Mouse (Mus musculus) yolk sac, embryonic 10.5 days (tissue): Measurements from ENCODE around the gene Kcnn3.

Experiments
- DNase-seq: peaks from one replicate; pipeline ENCODE4 v3.0.0-alpha.2; 2017; ENCODE audit warnings: low spot score

The Kcnn3 gene

GRCm38 (mm10) chr3:89520618-89521502, 896 bp downstream of the Kcnn3 start:
- DNase-seq = no peak

DNA sequence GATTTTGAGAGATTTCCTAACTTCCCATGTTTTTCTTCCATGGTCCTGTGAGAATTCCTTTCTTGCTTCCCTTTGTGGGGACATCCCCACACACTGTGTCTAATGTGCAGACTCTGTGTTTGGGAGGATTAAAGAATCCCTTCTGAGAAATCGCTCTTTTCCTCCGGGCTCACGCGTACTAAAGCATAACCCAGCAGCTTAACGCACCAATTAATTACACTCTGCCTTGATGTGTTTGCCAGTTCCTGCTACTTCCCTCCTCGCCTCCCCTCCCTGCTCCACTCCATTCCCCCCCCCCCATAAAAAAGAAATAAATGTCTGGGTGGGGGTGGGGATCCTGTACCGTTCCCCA, 1.5 kb downstream of the Kcnn3 start:
- no peak for DNase-seq

DNA sequence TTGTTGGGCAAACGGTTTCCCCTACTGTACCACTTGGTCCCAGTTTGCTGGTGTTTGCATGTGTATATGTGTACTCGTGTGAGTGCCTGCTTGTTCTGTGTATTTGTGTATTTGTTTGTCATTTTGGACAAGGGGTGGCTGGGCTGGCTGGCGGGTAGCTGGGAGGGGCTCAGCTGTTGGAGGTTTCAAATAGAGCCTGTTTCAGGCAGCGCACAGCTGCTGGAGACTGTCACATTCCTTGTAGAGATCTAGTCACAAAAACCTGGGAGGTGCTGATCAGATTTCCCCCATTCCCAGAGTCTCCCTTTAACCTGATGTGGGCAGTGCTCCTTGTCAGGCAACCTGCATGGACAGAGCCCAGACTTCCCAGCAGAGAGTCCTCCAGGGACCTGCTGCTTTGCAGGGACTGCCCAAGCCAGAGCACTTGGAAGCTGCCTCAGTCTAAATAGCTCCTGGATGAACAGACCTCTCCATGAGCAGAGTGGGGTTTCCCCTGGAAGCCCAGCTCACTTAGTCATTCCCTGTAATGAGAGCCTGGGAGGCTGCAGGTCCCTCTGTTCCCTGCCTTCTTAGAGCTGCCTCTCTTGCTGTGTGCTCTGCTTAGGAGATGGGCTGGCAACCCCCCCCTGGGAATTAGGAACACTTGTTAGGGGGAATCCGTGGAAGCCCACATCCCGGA, 2.6 kb downstream of the Kcnn3 start:
- no peak for DNase-seq

GRCm38 (mm10) chr3:89526298-89527090, 6.5 kb downstream of the Kcnn3 start:
- DNase-seq = peak; percentile 84

DNA sequence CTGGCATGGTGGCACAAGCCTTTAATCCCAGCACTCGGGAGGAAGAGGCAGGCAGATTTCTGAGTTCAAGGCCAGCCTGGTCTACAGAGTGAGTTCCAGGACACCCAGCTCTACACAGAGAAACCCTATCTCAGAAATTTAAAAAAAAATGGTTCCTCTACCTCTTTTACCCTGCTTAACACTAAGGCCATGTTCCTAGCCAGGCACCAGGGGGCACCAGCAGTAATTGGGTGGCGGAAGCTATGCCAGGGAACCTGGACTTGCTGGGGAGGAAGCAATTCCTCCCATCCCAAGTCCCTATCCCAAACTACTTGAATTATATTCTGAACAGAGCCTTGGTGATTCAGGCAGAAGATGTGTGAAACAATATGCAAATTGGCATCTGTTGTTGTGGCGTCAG, 9.8 kb downstream of the Kcnn3 start:
- DNase-seq = no peak

GRCm38 (mm10) chr3:89534566-89535097, 14.7 kb downstream of the Kcnn3 start:
- DNase-seq = no peak

DNA sequence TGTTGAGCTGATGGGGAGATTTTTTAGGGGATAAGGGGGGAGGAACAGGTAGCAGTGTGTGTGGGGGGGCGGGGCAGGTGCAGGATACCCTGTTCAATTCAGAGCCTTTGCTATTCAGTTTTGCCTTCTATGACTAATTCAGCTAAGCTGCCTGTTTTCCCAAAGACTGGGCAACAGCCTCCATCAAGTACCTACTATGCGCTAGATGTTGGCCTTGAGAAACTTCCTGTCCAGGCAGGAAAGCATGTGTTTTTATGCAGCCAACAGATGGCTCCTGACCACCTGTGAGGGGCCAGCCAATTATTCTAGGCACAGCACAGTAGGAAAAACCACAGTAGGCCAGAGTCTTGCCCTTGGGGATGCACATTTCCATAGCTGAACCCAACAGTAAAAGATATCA, 15.2 kb downstream of the Kcnn3 start:
- no peak for DNase-seq

- no peak for DNase-seq
Observed at GRCm38 (mm10) chr3:89539036-89539739, 19.2 kb downstream of the Kcnn3 start.

DNA sequence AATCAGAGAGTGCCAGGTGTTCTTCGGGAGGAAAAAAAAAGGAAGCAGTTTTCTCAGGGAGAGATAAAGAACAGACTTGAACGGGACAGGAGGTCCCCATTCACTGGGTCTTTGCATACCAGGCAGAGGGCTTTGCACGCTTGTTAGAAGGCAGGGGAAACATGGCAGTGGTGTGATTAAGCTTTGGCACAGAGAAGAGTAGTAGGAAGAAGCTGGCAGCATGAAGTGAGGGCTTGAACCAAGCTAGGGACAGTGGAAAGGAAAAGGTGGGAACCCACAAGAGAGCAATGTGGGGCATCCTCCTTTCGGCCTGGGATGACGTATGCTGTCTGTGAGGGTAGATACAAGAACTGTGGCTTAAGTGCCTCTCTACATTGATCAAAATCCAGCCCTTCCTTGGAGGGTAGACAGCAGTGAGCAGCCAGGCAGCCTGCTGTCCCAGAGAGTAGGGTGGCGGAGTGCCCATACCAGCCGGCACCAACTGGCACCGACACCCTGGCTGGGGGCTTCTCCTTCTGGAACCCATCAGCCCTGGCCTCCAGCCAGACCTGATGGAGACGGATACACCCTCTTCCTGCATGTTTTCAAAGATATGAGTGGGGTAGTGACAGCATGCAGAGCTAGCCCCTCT, 19.9 kb downstream of the Kcnn3 start:
- no peak for DNase-seq

- no peak for DNase-seq
Observed at GRCm38 (mm10) chr3:89540371-89540743, 20.4 kb downstream of the Kcnn3 start.

DNA sequence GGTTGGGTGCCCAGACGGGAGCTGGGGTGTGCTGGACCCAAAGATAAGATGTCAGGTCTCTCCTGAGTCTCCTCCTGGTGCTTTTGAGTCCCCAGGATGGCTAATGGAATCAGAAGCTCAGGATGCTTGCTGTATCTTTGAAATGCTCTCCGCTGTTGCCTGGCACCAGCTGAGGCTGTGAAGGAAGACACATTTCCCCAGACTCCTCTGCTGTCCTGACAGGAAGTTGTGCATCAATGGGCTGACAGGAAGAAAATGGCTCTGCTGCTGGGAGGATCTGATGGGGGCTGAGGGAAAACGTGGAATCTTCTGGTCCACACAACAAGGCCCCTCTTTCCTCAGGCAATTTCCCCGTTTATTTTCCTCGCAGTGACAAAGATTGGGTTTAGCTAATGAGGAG, 27.0 kb downstream of the Kcnn3 start:
- peak; percentile 13 for DNase-seq

DNA sequence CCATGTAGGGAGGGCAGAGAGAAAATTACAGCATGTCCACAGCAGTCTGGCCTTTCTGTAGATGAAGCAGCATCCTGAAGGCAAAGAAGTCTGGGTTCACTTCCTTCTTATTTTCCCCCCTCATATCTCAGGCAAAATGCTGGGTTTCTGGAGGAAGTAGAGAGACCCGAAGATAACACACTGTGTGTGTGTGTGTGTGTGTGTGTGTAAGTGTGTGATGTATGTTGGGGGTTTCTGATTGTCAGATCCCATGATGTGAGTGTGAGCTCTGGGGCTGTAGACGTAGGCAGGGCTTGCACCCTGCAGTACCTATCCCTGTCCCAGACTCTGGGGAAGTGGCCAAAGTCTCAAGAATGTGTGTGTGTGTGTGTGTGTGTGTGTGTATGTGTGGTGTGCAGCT, 28.8 kb downstream of the Kcnn3 start:
- no peak for DNase-seq

DNA sequence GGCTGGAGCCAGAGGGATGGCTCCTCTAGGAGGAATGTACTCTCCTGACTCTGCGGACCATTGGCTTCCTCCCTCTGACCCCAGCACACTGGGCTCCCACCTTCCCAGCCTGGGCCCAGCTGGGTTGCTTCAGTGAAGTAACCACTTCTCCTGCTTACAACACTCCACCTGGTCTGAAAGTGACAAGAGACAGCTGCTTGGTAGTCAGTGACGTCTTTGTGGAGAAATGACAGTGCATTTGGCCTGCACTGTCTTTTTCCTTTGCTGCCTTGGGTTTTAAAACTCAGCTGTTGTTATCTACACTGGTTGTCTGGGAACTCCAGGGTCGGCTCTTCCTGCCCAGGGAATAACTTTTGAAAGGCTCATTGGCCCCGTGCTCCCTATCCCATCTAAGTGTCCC, 29.5 kb downstream of the Kcnn3 start:
- DNase-seq = no peak

DNA sequence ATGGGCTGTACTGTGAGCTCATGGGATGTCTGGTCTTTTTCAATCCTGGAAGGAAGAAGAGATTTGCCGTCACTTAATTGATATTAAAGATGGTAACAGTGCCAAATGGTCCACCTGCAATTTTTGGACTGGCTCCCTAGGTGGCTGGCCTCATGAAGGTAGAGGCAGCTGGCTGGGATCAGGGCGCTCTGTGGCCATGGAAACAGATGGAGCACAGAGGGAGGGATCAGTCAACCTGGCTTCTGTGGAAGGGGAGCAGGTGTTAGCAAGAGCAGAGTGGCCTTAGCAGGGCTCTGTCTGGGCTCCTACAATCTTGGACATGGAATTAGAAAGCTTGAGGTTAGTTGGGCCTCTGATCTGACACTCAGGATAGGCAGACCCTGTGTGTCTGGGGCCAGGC, 31.9 kb downstream of the Kcnn3 start:
- no peak for DNase-seq

DNA sequence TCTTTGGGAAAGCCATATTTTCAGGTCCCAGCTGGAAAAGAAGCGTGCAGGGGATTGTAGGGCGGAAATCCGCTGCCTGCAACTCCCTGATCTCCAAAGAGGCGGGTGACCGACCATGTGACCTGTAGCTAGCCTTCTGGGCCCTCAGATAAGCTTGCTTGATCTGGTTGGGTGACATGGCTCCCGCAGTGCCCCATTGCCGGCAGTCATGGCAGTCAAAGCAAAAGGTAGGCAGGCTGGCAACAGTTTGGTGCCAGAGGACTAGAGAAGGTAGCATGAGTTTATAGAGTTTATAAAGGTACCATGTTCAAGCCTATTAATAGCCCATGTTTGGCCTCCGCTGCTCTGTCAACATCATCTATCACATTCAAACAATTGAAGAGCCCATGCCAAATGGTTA, 33.5 kb downstream of the Kcnn3 start:
- DNase-seq = no peak

DNA sequence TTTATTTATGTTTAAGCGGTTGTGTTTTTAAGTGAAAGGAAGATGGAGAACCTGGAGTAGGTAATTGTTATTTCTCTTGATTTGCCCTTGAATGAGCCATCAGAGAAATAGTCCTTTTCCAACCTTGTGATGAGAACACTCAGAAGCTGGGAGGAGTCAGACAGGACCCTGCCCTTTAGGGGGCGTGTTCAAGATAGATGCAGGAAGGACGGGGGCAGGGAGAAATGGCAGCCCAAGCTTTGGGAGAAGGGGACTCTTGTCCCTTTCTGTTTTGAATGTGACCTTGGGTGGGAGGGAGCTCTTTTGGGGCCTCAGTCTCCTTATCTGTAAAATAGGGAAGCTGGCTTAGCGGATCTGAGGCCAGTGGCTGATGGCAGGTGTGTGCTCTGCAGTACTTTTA, 34.0 kb downstream of the Kcnn3 start:
- DNase-seq = no peak

DNA sequence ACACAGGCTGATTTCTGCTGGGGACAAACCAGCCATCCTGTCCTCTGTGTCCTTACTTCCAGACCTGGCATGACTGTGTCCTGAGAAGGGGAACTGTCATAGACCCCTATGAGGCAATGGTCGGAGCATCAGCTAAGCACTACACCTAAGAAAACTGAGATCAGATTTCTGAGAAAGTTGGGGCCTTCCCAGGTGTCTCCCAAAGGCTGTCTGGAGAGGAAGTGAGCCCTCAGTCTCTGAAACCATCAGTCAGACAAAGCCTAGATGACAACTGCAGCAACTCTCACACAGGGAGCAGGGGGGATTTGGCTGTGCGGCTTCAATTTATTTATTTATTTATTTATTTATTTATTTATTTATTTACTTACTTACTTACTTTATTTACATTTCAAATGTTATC, 34.6 kb downstream of the Kcnn3 start:
- DNase-seq = no peak

GRCm38 (mm10) chr3:89557811-89558210, 37.8 kb downstream of the Kcnn3 start:
- DNase-seq = no peak

GRCm38 (mm10) chr3:89558972-89559910, 39.3 kb downstream of the Kcnn3 start:
- DNase-seq = no peak

GRCm38 (mm10) chr3:89561386-89561785, 41.4 kb downstream of the Kcnn3 start:
- DNase-seq = no peak
